ENCODE assay signal across 27 mouse cellular contexts in genomic region chr3:66091746-66092145, GRCm38 (mm10).
DNase-seq lines count a peak whose midpoint lies in the region; ATAC-seq lines count a peak whose summit lies in the region.
"Had no signal": no experiment of that assay in that cellular context is flagged by ENCODE, and none has a peak within 500 bp of the region (broad histone marks: within the 10 kb centered on the region; RNA-seq: fewer than 3 reads in every experiment).

No protein-coding gene starts in this region.

- H3K27me3 ChIP-seq in embryonic facial prominence, embryonic 14.5 days (replicated peaks; ENCODE audit: control insufficient read depth, insufficient read depth, low read length), result no peaks in the 10 kb centered on the region
- no peaks in the 10 kb centered on the region for H3K27me3 ChIP-seq in embryonic facial prominence, embryonic 10.5 days (replicated peaks; ENCODE audit: low read depth, poor library complexity, severe bottlenecking)
- H3K27me3 ChIP-seq in limb, embryonic 13.5 days, result no peaks in the 10 kb centered on the region
- no peaks in the 10 kb centered on the region for H3K27me3 ChIP-seq in limb, embryonic 10.5 days (ENCODE audit: low read depth, poor library complexity, severe bottlenecking)
- H3K27me3 ChIP-seq in limb, embryonic 15.5 days, result no peaks in the 10 kb centered on the region
- H3K27me3 ChIP-seq: CH12.LX; embryonic facial prominence, embryonic 12.5 days; embryonic facial prominence, embryonic 15.5 days; forebrain, embryonic 12.5 days had no signal

- WGBS in embryonic facial prominence, embryonic 14.5 days, result 31% methylated on average over 2 of the region's 2 CpGs
- WGBS in embryonic facial prominence, embryonic 10.5 days, result 78% methylated on average over 2 of the region's 2 CpGs
- 25% methylated on average over 2 of the region's 2 CpGs for WGBS in limb, embryonic 13.5 days
- 79% methylated on average over 2 of the region's 2 CpGs for WGBS in limb, embryonic 10.5 days
- WGBS in limb, embryonic 15.5 days, result 16% methylated on average over 2 of the region's 2 CpGs

- H3K4me1 ChIP-seq in embryonic facial prominence, embryonic 14.5 days (ENCODE audit: control insufficient read depth, insufficient read depth, low read length), result no peaks in the 10 kb centered on the region
- H3K4me1 ChIP-seq in embryonic facial prominence, embryonic 10.5 days, result no peaks in the 10 kb centered on the region
- H3K4me1 ChIP-seq in limb, embryonic 13.5 days, result no peaks in the 10 kb centered on the region
- H3K4me1 ChIP-seq in limb, embryonic 10.5 days, result no peaks in the 10 kb centered on the region
- H3K4me1 ChIP-seq in limb, embryonic 15.5 days, result no peaks in the 10 kb centered on the region; the same call in 1 of the 2 replicates
- H3K4me1 ChIP-seq: embryonic facial prominence, embryonic 12.5 days; embryonic facial prominence, embryonic 15.5 days; forebrain, embryonic 10.5 days; forebrain, embryonic 12.5 days had no signal

- H3K4me3 ChIP-seq in embryonic facial prominence, embryonic 14.5 days (ENCODE audit: low read depth, low read length), result no peak overlapping the region
- no peak overlapping the region for H3K4me3 ChIP-seq in embryonic facial prominence, embryonic 10.5 days
- no peak overlapping the region for H3K4me3 ChIP-seq in limb, embryonic 13.5 days
- no peak overlapping the region for H3K4me3 ChIP-seq in limb, embryonic 10.5 days
- H3K4me3 ChIP-seq in limb, embryonic 15.5 days, result no peak overlapping the region
- H3K4me3 ChIP-seq: embryonic facial prominence, embryonic 12.5 days; embryonic facial prominence, embryonic 15.5 days; erythroblast, embryonic 14.5 days; forebrain, embryonic 10.5 days; forebrain, embryonic 12.5 days had no signal

- H3K9ac ChIP-seq in embryonic facial prominence, embryonic 14.5 days (ENCODE audit: low read depth, low read length), result no peak overlapping the region
- H3K9ac ChIP-seq in limb, embryonic 13.5 days, result no peak overlapping the region
- no peak overlapping the region for H3K9ac ChIP-seq in limb, embryonic 15.5 days
- H3K9ac ChIP-seq: embryonic facial prominence, embryonic 12.5 days; embryonic facial prominence, embryonic 15.5 days; forebrain, embryonic 12.5 days had no signal

- no peaks in the 10 kb centered on the region for H3K9me3 ChIP-seq in embryonic facial prominence, embryonic 14.5 days (ENCODE audit: control insufficient read depth, low read length)
- peaks cover under 1% of the 10 kb centered on the region; the same call in 1 of the 2 replicates for H3K9me3 ChIP-seq in embryonic facial prominence, embryonic 10.5 days
- 0 out of 2 replicates have a peak, but pooled peaks cover 2% of the 10 kb centered on the region for H3K9me3 ChIP-seq in limb, embryonic 13.5 days
- H3K9me3 ChIP-seq in limb, embryonic 10.5 days (replicated peaks), result no peaks in the 10 kb centered on the region
- no peaks in the 10 kb centered on the region for H3K9me3 ChIP-seq in limb, embryonic 15.5 days
- H3K9me3 ChIP-seq: embryonic facial prominence, embryonic 12.5 days; forebrain, embryonic 12.5 days; G1E had no signal

- no peaks in the 10 kb centered on the region for H3K36me3 ChIP-seq in embryonic facial prominence, embryonic 14.5 days (ENCODE audit: control insufficient read depth, insufficient read depth, low read length)
- no peaks in the 10 kb centered on the region for H3K36me3 ChIP-seq in embryonic facial prominence, embryonic 10.5 days (replicated peaks)
- H3K36me3 ChIP-seq in limb, embryonic 13.5 days, result no peaks in the 10 kb centered on the region
- H3K36me3 ChIP-seq in limb, embryonic 10.5 days, result no peaks in the 10 kb centered on the region
- H3K36me3 ChIP-seq in limb, embryonic 15.5 days, result no peaks in the 10 kb centered on the region
- H3K36me3 ChIP-seq: embryonic facial prominence, embryonic 12.5 days; embryonic facial prominence, embryonic 15.5 days; forebrain, embryonic 12.5 days; G1E had no signal

- ATAC-seq in embryonic facial prominence, embryonic 14.5 days (ENCODE audit: low read depth), result no peak
- ATAC-seq in limb, embryonic 13.5 days (ENCODE audit: low FRiP score, low read depth), result peak; percentile 59; the same call in 1 of the 2 replicates
- ATAC-seq in limb, embryonic 15.5 days (ENCODE audit: insufficient number of reproducible peaks, low FRiP score, low TSS enrichment, low read depth), result no peak
- ATAC-seq: CD4-positive, CD25-positive, alpha-beta regulatory T cell, adult 4 months; forebrain, embryonic 14.5 days; forebrain, embryonic 16.5 days had no signal

- no peak overlapping the region for H3K4me2 ChIP-seq in embryonic facial prominence, embryonic 14.5 days (ENCODE audit: low read depth, low read length)
- no peak overlapping the region for H3K4me2 ChIP-seq in limb, embryonic 13.5 days (replicated peaks)
- H3K4me2 ChIP-seq in limb, embryonic 15.5 days, result no peak overlapping the region
- H3K4me2 ChIP-seq: embryonic facial prominence, embryonic 12.5 days; embryonic facial prominence, embryonic 15.5 days; forebrain, embryonic 12.5 days had no signal

- no peak overlapping the region for H3K27ac ChIP-seq in embryonic facial prominence, embryonic 14.5 days (replicated peaks; ENCODE audit: low read depth, low read length)
- no peak overlapping the region for H3K27ac ChIP-seq in embryonic facial prominence, embryonic 10.5 days (replicated peaks)
- no peak overlapping the region for H3K27ac ChIP-seq in limb, embryonic 13.5 days
- H3K27ac ChIP-seq in limb, embryonic 10.5 days, result no peak overlapping the region
- H3K27ac ChIP-seq in limb, embryonic 15.5 days, result 0 out of 2 replicates have a peak overlapping the region, but pooled peaks have one; percentile 4
- H3K27ac ChIP-seq: embryonic facial prominence, embryonic 12.5 days; embryonic facial prominence, embryonic 15.5 days; forebrain, embryonic 10.5 days; forebrain, embryonic 12.5 days had no signal

- peak; percentile 78 for DNase-seq in embryonic facial prominence, embryonic 14.5 days (ENCODE audit: low spot score)
- no peak for DNase-seq in embryonic facial prominence, embryonic 10.5 days (ENCODE audit: low spot score)
- DNase-seq in limb, embryonic 10.5 days (ENCODE audit: low spot score), result no peak
- DNase-seq in natural killer cell, adult 2 months (ENCODE audit: low spot score in 2 of 2), result no peak
- DNase-seq: adrenal gland, adult 2 months; adrenal gland, postnatal 10 days; adrenal gland, postnatal 25 days; B cell, adult 2 months; cerebellum, adult 11 months; cerebellum, adult 18-20 months; cerebellum, adult 8-10 months; cerebellum, adult 9-11 months; cerebellum, postnatal 14 days; cerebellum, postnatal 36 days; embryo, embryonic 11 days had no signal
